Mouse (Mus musculus) testis, adult 10 weeks (tissue): ENCODE measurements around the gene Gm5901. TPM values are rescaled to one million over a fixed set of nuclear protein-coding genes. Genes with fewer than 3 reads are reported as not detected.

Experiments
- polyA plus RNA-seq: library from polyadenylated mRNA; stranded (reverse); fragments of 350-450 nt; fragmentation: Illumina TruSeq; extraction: RNeasy Lipid Tissue Mini Kit (QIAGEN cat#74804); gene quantifications from one replicate; pipeline ENCODE4 v1.2.3, GENCODE M21; 2014; ENCODE audit warnings: low read depth, low replicate concordance

Gm5901 gene
- 3.9 TPM for polyA plus RNA-seq

DNA sequence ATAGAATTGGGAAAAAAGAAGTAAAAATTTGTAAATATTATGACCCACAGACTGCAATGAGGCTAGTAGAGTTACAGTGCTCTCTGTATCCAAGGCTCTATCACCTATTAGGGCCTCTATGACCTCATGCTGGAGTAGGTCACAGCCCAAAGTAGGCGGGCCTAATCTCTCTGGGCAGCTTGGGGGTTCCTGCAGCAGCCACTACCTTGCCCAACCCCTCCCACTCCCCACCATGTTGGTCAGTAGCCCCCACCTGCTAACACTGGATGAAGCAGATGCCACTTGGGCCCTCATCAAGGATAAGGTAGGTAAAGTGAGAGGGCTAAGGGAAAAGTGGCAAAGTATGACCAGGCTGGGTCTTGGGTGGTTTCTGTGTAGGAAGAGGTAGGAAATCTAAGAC lies at the start of gene Gm5901:
Gene Gm5901, plus strand, starts transcription at position 173 of the 400 bp plus-strand sequence.

GRCm38 (mm10) chr7:105334004-105334403 lies 40.8 kb upstream of the Gm5901 start, which contains the start of gene Olfr690:
Gene Olfr690, minus strand, starts transcription at chr7:105334104.

DNA sequence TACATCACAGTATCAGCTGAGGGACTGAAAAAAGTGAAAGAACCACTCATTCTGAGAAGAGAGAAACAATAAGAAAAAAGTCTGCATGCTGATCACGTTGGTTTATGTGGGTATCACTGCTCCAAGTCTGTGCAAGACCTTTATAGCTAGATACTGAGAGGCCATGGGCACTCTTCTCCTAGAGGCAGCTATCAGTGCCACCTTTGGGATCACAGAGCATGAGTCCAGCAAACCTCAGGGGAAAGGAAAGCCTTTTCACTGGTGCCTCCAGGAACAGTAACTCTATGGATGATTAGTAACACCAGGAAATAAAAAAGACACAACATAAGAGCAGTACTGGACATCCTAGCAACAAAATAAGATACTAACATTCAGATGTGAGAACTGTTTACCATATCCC lies 32.7 kb upstream of the Gm5901 start, which contains the start of gene Olfr691:
Gene Olfr691, minus strand, starts transcription at position 101 of the 400 bp plus-strand sequence.

GRCm38 (mm10) chr7:105367930-105368329 lies 6.9 kb upstream of the Gm5901 start, which contains the start of gene Olfr692:
Gene Olfr692, plus strand, starts transcription at chr7:105368230.

DNA sequence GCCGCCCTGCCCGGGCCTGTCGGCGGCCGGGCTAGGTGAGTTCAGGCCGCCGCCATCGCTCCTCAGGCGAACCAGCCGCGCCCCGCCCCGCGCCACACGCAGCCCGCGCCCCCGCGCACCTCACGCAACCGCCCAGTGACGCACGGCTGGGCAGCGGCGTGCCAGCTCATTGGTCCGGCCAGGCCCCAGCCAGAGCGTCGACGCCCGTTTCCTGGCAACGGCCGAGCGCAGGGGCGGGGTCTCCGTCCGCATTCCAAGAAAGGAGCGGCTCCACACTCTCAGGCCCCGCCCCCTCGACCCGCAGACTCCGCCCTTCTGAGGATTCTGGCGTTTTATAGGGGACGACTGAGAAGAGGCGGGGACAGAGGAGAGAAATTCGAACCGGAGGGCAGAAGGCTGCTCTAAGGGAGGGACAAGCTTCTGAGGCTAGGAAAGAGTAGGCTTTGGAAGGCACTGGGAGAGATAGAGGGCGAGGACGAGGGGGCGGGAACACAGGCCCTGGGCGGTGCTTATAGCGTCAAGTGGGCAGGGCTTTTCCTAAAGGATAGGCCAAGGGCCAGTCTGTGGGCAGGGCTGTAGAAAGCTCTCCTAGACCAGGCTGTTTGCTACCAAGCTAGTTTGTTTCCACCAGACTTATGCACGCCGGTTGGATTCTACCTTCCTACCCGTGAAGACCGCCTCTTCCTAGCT lies 25.2 kb downstream of the Gm5901 start, which contains the start of gene Fam160a2:
Gene Fam160a2, minus strand, starts transcription at position 120 of the 690 bp plus-strand sequence.

GRCm38 (mm10) chr7:105404268-105404667 lies 29.4 kb downstream of the Gm5901 start, which contains the start of gene Cnga4:
Gene Cnga4, plus strand, starts transcription at chr7:105404568.

DNA sequence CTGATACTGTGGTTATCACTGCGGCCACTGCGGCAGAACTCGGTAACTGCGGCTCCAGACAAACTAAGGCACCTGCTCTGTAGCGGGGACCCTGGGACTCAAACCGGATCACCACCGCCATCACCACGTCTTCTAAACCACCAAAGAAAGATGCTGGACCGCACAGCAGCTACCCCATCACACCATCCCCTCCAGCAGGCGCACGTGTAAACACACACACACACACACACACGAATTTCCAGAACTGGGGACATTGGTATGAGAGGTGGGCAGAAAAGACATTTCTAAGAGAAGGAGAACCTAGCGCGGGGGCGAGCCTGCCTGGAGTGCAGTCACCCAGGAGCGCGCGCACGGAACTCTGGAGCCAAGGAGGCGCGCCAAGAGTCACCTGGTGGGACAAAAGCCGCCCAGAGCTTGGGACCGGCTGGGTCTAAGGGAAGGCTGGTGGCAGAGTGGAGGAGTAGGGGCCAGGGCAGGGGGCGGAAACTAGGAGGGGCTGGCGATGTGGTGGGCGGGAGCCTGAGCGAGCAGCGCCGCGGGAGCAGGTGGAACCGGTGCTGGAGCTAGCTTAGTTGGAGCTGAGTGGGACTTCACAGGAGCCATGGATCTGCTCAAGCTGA lies 50.7 kb downstream of the Gm5901 start, which contains the start of gene Cckbr:
Gene Cckbr, plus strand, starts transcription at position 308 of the 620 bp plus-strand sequence.

Other genes starting within 250 kb of the Gm5901 start
- gene Olfr683, start 228.0 kb upstream of the Gm5901 start, polyA plus RNA-seq, result not detected
- not detected for gene Olfr684, start 211.4 kb upstream of the Gm5901 start, polyA plus RNA-seq
- not detected for gene Olfr685, start 189.0 kb upstream of the Gm5901 start, polyA plus RNA-seq
- not detected for gene Olfr686, start 167.6 kb upstream of the Gm5901 start, polyA plus RNA-seq
- gene Olfr688, start 86.9 kb upstream of the Gm5901 start, polyA plus RNA-seq, result not detected
- not detected for gene Olfr689, start 63.9 kb upstream of the Gm5901 start, polyA plus RNA-seq
- 0.25 TPM for gene Olfr690, start 40.9 kb upstream of the Gm5901 start, polyA plus RNA-seq
- gene Olfr691, start 32.8 kb upstream of the Gm5901 start, polyA plus RNA-seq, result 0.31 TPM
- not detected for gene Olfr692, start 6.8 kb upstream of the Gm5901 start, polyA plus RNA-seq
- gene Fam160a2, start 25.0 kb downstream of the Gm5901 start, polyA plus RNA-seq, result 9.2 TPM
- 1.8 TPM for gene Cnga4, start 29.5 kb downstream of the Gm5901 start, polyA plus RNA-seq
- gene Cckbr, start 50.7 kb downstream of the Gm5901 start, polyA plus RNA-seq, result not detected
- 0.69 TPM for gene Cavin3, start 107.3 kb downstream of the Gm5901 start, polyA plus RNA-seq
- 0.62 TPM for gene Smpd1, start 179.3 kb downstream of the Gm5901 start, polyA plus RNA-seq
- gene Apbb1, start 206.6 kb downstream of the Gm5901 start, polyA plus RNA-seq, result 0.71 TPM
- gene Hpx, start 225.1 kb downstream of the Gm5901 start, polyA plus RNA-seq, result not detected